Mouse (Mus musculus) CD4-positive helper T cell, adult 2 months (primary cell): ENCODE data around the gene Gm20498.

ENCODE experiments used
- DNase-seq: peaks from one replicate; pipeline ENCODE4 v3.0.0-alpha.2; 2012; ENCODE audit warnings: low read depth, missing footprints, low spot score

Gene Gm20498

DNA sequence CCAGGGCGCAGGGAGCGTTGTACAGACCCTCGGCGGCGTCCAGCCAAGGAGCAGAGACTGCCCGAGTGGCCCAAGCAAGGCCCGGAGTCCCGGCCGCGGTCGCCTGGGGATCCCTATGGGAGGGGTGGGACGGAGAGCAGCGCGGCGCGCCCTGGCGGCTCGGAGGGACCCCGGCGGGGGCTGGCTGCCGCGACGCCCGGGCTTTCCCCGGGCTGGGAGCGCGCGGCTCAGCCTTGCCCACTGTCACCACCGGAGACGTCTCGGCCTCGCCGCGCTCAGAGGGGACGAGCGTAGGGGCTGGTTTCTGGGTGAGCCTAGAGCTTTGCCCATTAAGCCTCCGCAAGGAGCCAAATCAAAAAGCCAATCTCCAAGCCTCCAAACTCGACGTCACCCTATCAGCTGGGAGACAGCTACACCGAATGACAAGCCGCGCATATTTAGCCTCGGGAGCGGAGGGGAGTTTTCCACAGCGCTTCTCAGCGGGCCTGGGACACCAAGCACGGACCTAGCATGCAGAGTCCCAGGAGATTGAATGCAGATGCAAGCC, 199.8 kb downstream of the Gm20498 start, which contains the start of gene Slc8a3:
Gene Slc8a3, minus strand, starts transcription at position 306 of the 547 bp plus-strand sequence.
- DNase-seq, result no peak

- no peak for DNase-seq
These were observed 200.5 kb downstream of the Gm20498 start for GRCm38 (mm10) chr12:81331937-81332874.

- no peak for DNase-seq
These were observed 201.6 kb downstream of the Gm20498 start for GRCm38 (mm10) chr12:81331046-81331638.

DNA sequence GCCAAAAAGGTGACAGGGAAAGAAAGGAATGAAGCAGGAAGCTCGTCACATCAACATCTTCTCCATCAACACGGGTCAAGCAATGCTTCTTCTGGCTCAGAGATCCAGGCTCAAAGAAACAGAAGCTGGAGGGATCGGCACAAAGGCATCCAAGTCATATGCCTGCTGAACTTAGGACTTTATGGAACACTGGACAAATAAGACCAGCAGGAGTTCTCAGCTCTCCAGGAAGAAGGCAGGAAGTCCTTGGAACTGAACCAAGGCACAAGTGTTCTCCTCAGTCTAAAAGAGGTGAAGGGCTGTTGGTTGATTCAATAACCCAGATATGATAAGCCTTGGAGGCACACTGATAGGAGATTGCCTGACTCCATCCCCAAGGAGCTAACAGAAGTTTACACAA, 207.7 kb downstream of the Gm20498 start:
- DNase-seq, result no peak

DNA sequence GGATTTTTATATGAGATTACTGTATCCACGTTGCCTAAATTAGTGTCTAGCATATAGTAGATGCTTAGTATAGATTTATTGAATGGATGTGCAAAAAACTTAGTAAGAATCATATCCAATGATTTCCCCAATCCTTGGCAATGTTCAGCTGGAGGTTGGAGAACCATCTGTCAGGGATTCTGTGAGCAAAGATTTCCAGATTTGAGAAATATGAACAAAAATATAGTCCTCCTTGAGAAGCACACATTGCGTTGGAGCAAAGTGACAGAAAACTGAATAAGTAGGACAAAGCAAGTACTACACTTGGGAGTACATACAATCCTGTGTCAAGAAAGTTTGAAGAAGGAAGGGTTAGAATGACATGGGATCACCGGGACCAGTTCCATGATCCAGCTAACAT, 208.6 kb downstream of the Gm20498 start:
- no peak for DNase-seq

- no peak for DNase-seq
These were observed 211.7 kb downstream of the Gm20498 start for GRCm38 (mm10) chr12:81321021-81321420.

DNA sequence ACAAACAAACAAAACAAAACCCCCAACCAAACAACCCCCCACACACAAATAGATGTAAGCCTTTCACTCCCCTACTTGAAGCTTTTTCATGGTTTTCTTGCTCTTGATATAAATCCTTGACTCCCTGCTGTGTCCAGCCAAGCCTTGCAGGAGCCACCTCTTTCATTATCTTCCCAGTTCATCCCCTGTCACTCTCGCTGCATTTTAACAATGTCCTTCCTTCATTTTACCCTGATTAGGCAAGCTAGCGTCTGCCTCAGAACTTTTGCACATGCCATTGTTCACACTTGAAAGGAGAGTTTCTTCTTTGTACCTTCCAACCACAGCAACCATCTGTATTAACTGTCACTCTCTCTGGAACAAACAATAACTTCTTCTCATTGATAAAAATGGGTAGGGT, 214.9 kb downstream of the Gm20498 start:
- no peak for DNase-seq

- no peak for DNase-seq
These were observed 216.8 kb downstream of the Gm20498 start for GRCm38 (mm10) chr12:81315953-81316352.
